Mouse (Mus musculus): ENCODE data around the gene Ddx49. TPM values are rescaled to one million over a fixed set of nuclear protein-coding genes. Genes with fewer than 3 reads are reported as not detected.

Ddx49 gene
- polyA plus RNA-seq (2014; fragmentation: Illumina TruSeq; extraction: RNeasy Lipid Tissue Mini Kit (QIAGEN cat#74804); ENCODE audit: low read depth, low replicate concordance): 10.8 TPM

DNA sequence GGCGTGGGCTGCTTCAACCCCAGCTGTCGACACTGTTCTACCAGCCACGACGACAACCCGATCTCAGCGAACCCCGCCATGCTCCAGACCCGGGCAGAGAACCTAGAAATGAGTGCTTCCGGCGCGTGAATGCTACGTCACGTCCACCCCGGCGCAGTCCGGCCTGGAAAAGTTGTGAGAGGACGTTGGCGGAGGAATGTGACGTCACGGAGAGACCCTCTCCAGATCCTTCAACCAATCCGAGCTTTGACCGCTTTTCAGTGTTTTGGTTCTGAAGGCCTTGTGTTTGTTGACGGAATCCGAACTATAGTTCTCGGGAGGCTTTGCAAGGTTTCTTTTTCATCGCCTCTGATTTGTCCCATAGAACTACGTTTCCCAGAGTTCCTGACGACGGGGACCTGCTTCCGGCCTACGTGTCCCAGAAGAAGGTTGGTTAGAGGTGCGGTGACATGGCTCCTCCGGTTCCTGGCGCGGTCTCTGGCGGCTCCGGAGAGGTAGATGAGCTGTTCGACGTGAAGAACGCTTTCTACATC is at the start of gene Ddx49, which contains the start of gene Cope:
Ddx49 (minus strand) TSS at position 132 of the 533 bp plus-strand sequence.
Cope (plus strand) TSS at position 161 of the 533 bp plus-strand sequence.

GRCm38 (mm10) chr8:70329124-70329834 is 27.0 kb upstream of the Ddx49 start, which contains the start of gene Gdf1:
Gdf1 (plus strand) TSS chr8:70329817.

DNA sequence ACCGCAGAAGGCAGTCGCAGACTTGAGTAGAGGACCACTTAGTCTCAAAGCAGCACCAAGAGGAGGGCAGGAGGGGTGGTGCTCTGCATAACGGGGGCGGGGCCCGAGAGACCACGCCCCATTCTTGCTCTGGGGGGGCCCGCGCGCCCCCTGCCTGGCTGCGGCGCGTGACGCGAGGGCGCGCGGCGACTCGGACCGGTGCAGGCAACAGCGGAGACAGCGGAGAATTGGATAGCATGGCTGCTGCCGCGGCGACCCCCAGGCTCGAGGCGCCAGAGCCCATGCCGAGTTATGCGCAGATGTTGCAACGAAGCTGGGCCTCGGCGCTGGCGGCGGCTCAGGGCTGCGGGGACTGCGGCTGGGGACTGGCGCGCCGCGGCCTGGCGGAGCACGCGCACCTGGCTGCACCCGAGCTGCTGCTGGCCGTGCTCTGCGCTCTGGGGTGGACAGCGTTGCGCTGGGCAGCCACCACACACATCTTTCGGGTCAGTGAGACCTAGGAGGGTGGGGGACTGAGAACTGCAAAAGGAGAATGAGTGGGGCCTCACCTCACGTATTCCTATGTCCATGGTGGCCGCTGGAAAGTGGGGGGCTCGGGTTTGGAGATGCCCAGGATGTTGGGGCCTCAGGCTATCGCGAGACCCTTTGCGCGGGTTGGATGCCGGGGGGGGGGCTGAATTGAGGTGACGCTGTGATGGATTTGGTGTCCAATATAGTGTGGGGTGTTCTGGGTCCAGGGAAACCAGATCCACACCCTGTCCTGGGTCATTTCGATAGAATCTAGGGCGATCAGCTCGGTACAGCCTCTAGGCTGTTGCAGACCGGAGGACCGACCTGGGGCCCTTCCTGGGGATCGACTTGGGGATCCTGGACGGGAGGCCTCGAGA is 13.6 kb upstream of the Ddx49 start, which contains the start of gene Cers1:
Cers1 (plus strand) TSS at position 152 of the 887 bp plus-strand sequence.

GRCm38 (mm10) chr8:70282603-70283135 is 19.6 kb downstream of the Ddx49 start, which contains the start of gene Homer3:
Homer3 (plus strand) TSS chr8:70282827.

Other genes with a start within 250 kb of the Ddx49 start
- gene Tm6sf2, start 229.6 kb downstream of the Ddx49 start, polyA plus RNA-seq (2014; fragmentation: Illumina TruSeq; extraction: RNeasy Lipid Tissue Mini Kit (QIAGEN cat#74804); ENCODE audit: low read depth, low replicate concordance): 0.66 TPM
- gene Hapln4, start 219.0 kb downstream of the Ddx49 start, polyA plus RNA-seq (2014; fragmentation: Illumina TruSeq; extraction: RNeasy Lipid Tissue Mini Kit (QIAGEN cat#74804); ENCODE audit: low read depth, low replicate concordance): 0.06 TPM
- gene Ncan, start 181.6 kb downstream of the Ddx49 start, polyA plus RNA-seq (2014; fragmentation: Illumina TruSeq; extraction: RNeasy Lipid Tissue Mini Kit (QIAGEN cat#74804); ENCODE audit: low read depth, low replicate concordance): 0.62 TPM
- gene Nr2c2ap, start 171.2 kb downstream of the Ddx49 start, polyA plus RNA-seq (2014; fragmentation: Illumina TruSeq; extraction: RNeasy Lipid Tissue Mini Kit (QIAGEN cat#74804); ENCODE audit: low read depth, low replicate concordance): 0.80 TPM
- 0.57 TPM for gene Rfxank, start 163.3 kb downstream of the Ddx49 start, polyA plus RNA-seq (2014; fragmentation: Illumina TruSeq; extraction: RNeasy Lipid Tissue Mini Kit (QIAGEN cat#74804); ENCODE audit: low read depth, low replicate concordance)
- gene Borcs8, start 163.0 kb downstream of the Ddx49 start, polyA plus RNA-seq (2014; fragmentation: Illumina TruSeq; extraction: RNeasy Lipid Tissue Mini Kit (QIAGEN cat#74804); ENCODE audit: low read depth, low replicate concordance): 10.0 TPM
- gene Mef2b, start 162.8 kb downstream of the Ddx49 start, polyA plus RNA-seq (2014; fragmentation: Illumina TruSeq; extraction: RNeasy Lipid Tissue Mini Kit (QIAGEN cat#74804); ENCODE audit: low read depth, low replicate concordance): not detected
- gene Tmem161a, start 130.1 kb downstream of the Ddx49 start, polyA plus RNA-seq (2014; fragmentation: Illumina TruSeq; extraction: RNeasy Lipid Tissue Mini Kit (QIAGEN cat#74804); ENCODE audit: low read depth, low replicate concordance): 1.4 TPM
- gene Slc25a42, start 90.2 kb downstream of the Ddx49 start, polyA plus RNA-seq (2014; fragmentation: Illumina TruSeq; extraction: RNeasy Lipid Tissue Mini Kit (QIAGEN cat#74804); ENCODE audit: low read depth, low replicate concordance): 0.84 TPM
- gene Sugp2, start 68.3 kb downstream of the Ddx49 start, polyA plus RNA-seq (2014; fragmentation: Illumina TruSeq; extraction: RNeasy Lipid Tissue Mini Kit (QIAGEN cat#74804); ENCODE audit: low read depth, low replicate concordance): 123 TPM
- gene Armc6, start 68.0 kb downstream of the Ddx49 start, polyA plus RNA-seq (2014; fragmentation: Illumina TruSeq; extraction: RNeasy Lipid Tissue Mini Kit (QIAGEN cat#74804); ENCODE audit: low read depth, low replicate concordance): 0.36 TPM
- gene Homer3, start 19.7 kb downstream of the Ddx49 start, polyA plus RNA-seq (2014; fragmentation: Illumina TruSeq; extraction: RNeasy Lipid Tissue Mini Kit (QIAGEN cat#74804); ENCODE audit: low read depth, low replicate concordance): 0.17 TPM
- gene Cope, start within 50 bp of the Ddx49 start, polyA plus RNA-seq (2014; fragmentation: Illumina TruSeq; extraction: RNeasy Lipid Tissue Mini Kit (QIAGEN cat#74804); ENCODE audit: low read depth, low replicate concordance): 1.9 TPM
- not detected for gene Cers1, start 13.3 kb upstream of the Ddx49 start, polyA plus RNA-seq (2014; fragmentation: Illumina TruSeq; extraction: RNeasy Lipid Tissue Mini Kit (QIAGEN cat#74804); ENCODE audit: low read depth, low replicate concordance)
- gene Gdf1, start 27.3 kb upstream of the Ddx49 start, polyA plus RNA-seq (2014; fragmentation: Illumina TruSeq; extraction: RNeasy Lipid Tissue Mini Kit (QIAGEN cat#74804); ENCODE audit: low read depth, low replicate concordance): not detected
- 3.9 TPM for gene Upf1, start 50.8 kb upstream of the Ddx49 start, polyA plus RNA-seq (2014; fragmentation: Illumina TruSeq; extraction: RNeasy Lipid Tissue Mini Kit (QIAGEN cat#74804); ENCODE audit: low read depth, low replicate concordance)
- gene Comp, start 71.1 kb upstream of the Ddx49 start, polyA plus RNA-seq (2014; fragmentation: Illumina TruSeq; extraction: RNeasy Lipid Tissue Mini Kit (QIAGEN cat#74804); ENCODE audit: low read depth, low replicate concordance): 3.0 TPM
- gene Crtc1, start 137.1 kb upstream of the Ddx49 start, polyA plus RNA-seq (2014; fragmentation: Illumina TruSeq; extraction: RNeasy Lipid Tissue Mini Kit (QIAGEN cat#74804); ENCODE audit: low read depth, low replicate concordance): 1.0 TPM
- gene Klhl26, start 174.5 kb upstream of the Ddx49 start, polyA plus RNA-seq (2014; fragmentation: Illumina TruSeq; extraction: RNeasy Lipid Tissue Mini Kit (QIAGEN cat#74804); ENCODE audit: low read depth, low replicate concordance): 0.74 TPM
- gene Tmem59l, start 184.9 kb upstream of the Ddx49 start, polyA plus RNA-seq (2014; fragmentation: Illumina TruSeq; extraction: RNeasy Lipid Tissue Mini Kit (QIAGEN cat#74804); ENCODE audit: low read depth, low replicate concordance): 1.8 TPM
- gene Crlf1, start 190.7 kb upstream of the Ddx49 start, polyA plus RNA-seq (2014; fragmentation: Illumina TruSeq; extraction: RNeasy Lipid Tissue Mini Kit (QIAGEN cat#74804); ENCODE audit: low read depth, low replicate concordance): 0.74 TPM
- not detected for gene Rex1bd, start 204.3 kb upstream of the Ddx49 start, polyA plus RNA-seq (2014; fragmentation: Illumina TruSeq; extraction: RNeasy Lipid Tissue Mini Kit (QIAGEN cat#74804); ENCODE audit: low read depth, low replicate concordance)
- gene Uba52, start 208.3 kb upstream of the Ddx49 start, polyA plus RNA-seq (2014; fragmentation: Illumina TruSeq; extraction: RNeasy Lipid Tissue Mini Kit (QIAGEN cat#74804); ENCODE audit: low read depth, low replicate concordance): 3.6 TPM
- 3.0 TPM for gene Fkbp8, start 225.2 kb upstream of the Ddx49 start, polyA plus RNA-seq (2014; fragmentation: Illumina TruSeq; extraction: RNeasy Lipid Tissue Mini Kit (QIAGEN cat#74804); ENCODE audit: low read depth, low replicate concordance)
- gene Kxd1, start 225.5 kb upstream of the Ddx49 start, polyA plus RNA-seq (2014; fragmentation: Illumina TruSeq; extraction: RNeasy Lipid Tissue Mini Kit (QIAGEN cat#74804); ENCODE audit: low read depth, low replicate concordance): 6.7 TPM
- 1.3 TPM for gene Ell, start 237.0 kb upstream of the Ddx49 start, polyA plus RNA-seq (2014; fragmentation: Illumina TruSeq; extraction: RNeasy Lipid Tissue Mini Kit (QIAGEN cat#74804); ENCODE audit: low read depth, low replicate concordance)

Data from testis, adult 10 weeks (tissue).